In genomic region chr13:53722881-53723280, GRCm38 (mm10) we compare ENCODE assay signal across 22 mouse cellular contexts.
"Had no signal": no experiment of that assay in that cellular context is flagged by ENCODE, and none has a peak within 500 bp of the region (broad histone marks: within the 10 kb centered on the region; RNA-seq: fewer than 3 reads in every experiment).

No protein-coding gene starts in this region.

- H3K9me3 ChIP-seq: limb, embryonic 15.5 days; midbrain, embryonic 10.5 days; neural tube, embryonic 12.5 days; neural tube, embryonic 15.5 days; stomach, embryonic 15.5 days had no signal

- H3K4me2 ChIP-seq: limb, embryonic 12.5 days; limb, embryonic 15.5 days; liver, embryonic 11.5 days; lung, embryonic 14.5 days; neural tube, embryonic 12.5 days; neural tube, embryonic 15.5 days; stomach, embryonic 15.5 days had no signal

- H3K36me3 ChIP-seq: limb, embryonic 12.5 days; limb, embryonic 15.5 days; midbrain, embryonic 10.5 days; neural tube, embryonic 12.5 days; neural tube, embryonic 15.5 days; stomach, embryonic 15.5 days had no signal

- ATAC-seq: liver, postnatal 0 days; lung, postnatal 0 days had no signal

- H3K4me1 ChIP-seq: midbrain, embryonic 10.5 days; neural tube, embryonic 12.5 days; neural tube, embryonic 15.5 days had no signal

- H3K9ac ChIP-seq: limb, embryonic 12.5 days; limb, embryonic 15.5 days; liver, embryonic 14.5 days; liver, postnatal 0 days; lung, embryonic 14.5 days; neural tube, embryonic 12.5 days; neural tube, embryonic 15.5 days; stomach, embryonic 15.5 days had no signal

- H3K27ac ChIP-seq: kidney, postnatal 0 days; layer of hippocampus, adult 2 months; limb, embryonic 12.5 days; limb, embryonic 15.5 days; liver, embryonic 14.5 days; macrophage; midbrain, embryonic 10.5 days; neural tube, embryonic 12.5 days; neural tube, embryonic 15.5 days; stomach, embryonic 15.5 days had no signal

- H3K27me3 ChIP-seq: limb, embryonic 15.5 days; neural tube, embryonic 12.5 days; neural tube, embryonic 15.5 days; stomach, embryonic 15.5 days had no signal

- DNase-seq: kidney, postnatal 25 days; left cerebral cortex, postnatal 4 days; liver, postnatal 0 days; lung, embryonic 14.5 days; midbrain, embryonic 14.5 days; retina, postnatal 1 day; right cerebral cortex, postnatal 25 days; spleen, adult 18-20 months; thymus, adult 18-20 months; thymus, postnatal 36 days had no signal

- H3K4me3 ChIP-seq: layer of hippocampus, adult 2 months; limb, embryonic 12.5 days; limb, embryonic 15.5 days; midbrain, embryonic 10.5 days; neural tube, embryonic 12.5 days; neural tube, embryonic 15.5 days; stomach, embryonic 15.5 days had no signal
